Mouse (Mus musculus) CH12.LX (cell line): ENCODE data around the gene 4930402H24Rik.
"Not testable (repeated sequence)": the region's sequence is repeated elsewhere in the genome, so short reads cannot be mapped to it uniquely, and the experiment has no call there.

Experiments
- CTCF ChIP-seq, 2 experiments: IDR thresholded peaks in 1 of 2; conservative IDR thresholded peaks in 1 of 2; 2 replicates each; pipeline ENCODE4 v1.5.1; 2011 to 2012; ENCODE audit warnings: low read depth in 2 of 2, low read length in 2 of 2, improper control_type of control experiment in 1 of 2, inconsistent platforms in 1 of 2, mild to moderate bottlenecking in 1 of 2, moderate library complexity in 1 of 2
- ETS1 ChIP-seq: conservative IDR thresholded peaks from 2 replicates; pipeline ENCODE4 v1.6.1; 2012; ENCODE audit warnings: low read depth, mild to moderate bottlenecking, inconsistent platforms, low read length, improper control_type of control experiment, moderate library complexity
- RCOR1 ChIP-seq: conservative IDR thresholded peaks from 2 replicates; pipeline ENCODE4 v1.6.1; 2012; ENCODE audit warnings: low read depth, mild to moderate bottlenecking, inconsistent platforms, low read length, improper control_type of control experiment
- SIN3A ChIP-seq: IDR thresholded peaks from 2 replicates; pipeline ENCODE4 v1.6.1; 2012; ENCODE audit warnings: low read length, improper control_type of control experiment, inconsistent platforms

GRCm38 (mm10) chr2:130828066-130828465 is 78.1 kb downstream of the 4930402H24Rik start:
- not testable (repeated sequence) for TF ChIP-seq CTCF (conservative IDR thresholded peaks at IDR 0.05 in 1 of 2, IDR thresholded peaks at IDR 0.05 in 1 of 2; ENCODE audit: low read depth in 2 of 2, low read length in 2 of 2); ETS1; RCOR1; SIN3A
